Mouse (Mus musculus) c-Kit-positive CD71-positive TER-119-positive erythroid progenitor cells, embryonic 14.5 days (primary cell): ENCODE measurements around the gene Gclc.
A peak's percentile ranks its signal among the peaks of the same experiment; 100 is the strongest.

ENCODE experiments used
- DNase-seq: peaks from one replicate; pipeline ENCODE4 v3.0.0-alpha.2; 2013; ENCODE audit warnings: low spot score

The Gclc gene

DNA sequence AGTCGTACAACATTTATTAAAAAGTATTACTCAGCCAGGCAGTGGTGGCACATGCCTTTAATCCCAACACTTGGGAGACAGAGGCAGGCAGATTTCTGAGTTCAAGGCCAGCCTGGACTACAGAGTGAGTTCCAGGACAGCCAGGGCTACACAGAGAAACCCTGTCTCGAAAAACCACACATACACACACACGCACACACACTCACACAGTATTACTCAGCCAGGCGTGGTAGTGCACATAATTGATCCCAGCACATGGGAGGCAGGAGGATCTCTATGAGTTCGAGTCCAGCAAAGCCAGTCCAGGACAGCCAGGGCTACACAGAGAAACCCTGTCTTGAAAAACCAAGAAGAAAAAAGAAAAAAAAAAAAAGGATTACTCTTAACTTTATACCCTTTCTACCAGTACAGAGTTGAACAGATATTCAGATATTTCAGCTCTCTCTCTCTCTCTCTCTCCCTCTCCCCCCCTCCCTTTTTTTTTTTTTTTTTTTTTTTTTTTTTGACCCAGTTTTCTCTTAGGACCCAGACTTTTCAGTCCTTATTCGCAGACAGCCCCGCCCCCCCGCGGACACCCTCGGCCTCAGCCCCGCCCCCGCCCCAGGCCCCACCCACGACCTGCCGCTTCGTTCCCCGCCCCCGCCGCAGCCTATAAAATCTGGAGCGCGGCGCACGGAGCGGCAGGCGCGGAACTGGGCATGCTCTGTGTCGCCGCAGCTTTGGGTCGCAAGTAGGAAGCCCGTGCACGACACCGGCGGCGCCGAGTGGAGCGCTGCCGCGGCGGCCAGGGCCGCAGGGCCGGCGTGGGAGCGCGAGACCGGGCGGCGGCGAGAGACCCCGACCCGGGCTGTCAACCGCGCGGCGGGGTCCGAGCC lies at the start of gene Gclc:
TSS of gene Gclc (plus strand) at position 683 of the 875 bp plus-strand sequence.
- DNase-seq: peak; percentile 87

DNA sequence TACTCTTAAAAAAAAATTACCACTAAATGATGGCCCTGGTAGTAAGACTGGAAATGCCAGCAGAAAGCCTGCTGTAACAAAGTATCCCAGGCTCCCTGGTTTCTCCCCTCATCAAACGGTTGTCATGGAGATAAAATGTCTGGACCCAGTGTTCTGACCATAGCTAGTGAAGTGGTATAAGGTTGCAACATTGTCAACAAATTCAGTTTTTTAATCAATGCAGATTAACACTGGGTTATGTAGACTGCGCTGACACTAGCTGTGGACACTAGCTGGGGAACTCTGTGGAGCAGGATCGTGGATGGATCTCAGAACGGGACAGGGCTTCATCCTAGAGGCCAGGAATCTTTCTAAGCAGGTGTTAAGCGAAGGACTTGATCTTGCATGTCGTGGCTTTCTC lies 47.8 kb upstream of the Gclc start:
- DNase-seq: no peak

DNA sequence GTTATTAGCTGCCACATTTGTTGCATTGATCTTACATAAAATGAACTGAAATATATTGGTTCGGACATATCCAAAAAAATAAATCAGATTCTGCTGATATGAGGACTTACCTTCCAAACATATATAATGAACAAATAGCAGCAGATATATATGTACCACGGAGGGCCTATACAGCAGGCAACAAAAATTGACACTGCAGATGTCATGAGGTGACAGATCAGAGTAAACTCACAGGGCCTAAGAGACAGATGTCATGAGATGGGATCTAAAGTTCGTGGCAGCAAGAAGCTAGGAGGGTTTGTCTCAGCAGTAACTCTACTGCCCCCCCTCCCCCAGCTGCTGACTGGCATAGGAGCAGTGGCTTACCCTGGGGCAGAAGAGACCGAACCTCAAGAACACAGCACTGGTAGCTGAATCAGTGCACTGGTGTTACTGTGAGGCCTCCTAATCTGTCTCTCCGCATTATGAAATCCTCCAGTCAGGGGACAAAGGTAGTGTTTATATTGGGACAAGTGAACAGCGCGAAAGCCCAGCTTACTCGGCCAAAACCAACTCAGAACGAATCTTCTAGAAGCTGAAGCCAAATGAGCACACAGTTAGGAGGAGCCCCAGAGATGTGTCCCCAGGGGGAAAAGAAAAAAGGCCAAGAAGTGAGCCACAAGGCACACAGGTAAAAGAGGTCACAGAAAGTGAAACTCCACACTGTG lies 46.7 kb upstream of the Gclc start:
- DNase-seq: no peak

DNA sequence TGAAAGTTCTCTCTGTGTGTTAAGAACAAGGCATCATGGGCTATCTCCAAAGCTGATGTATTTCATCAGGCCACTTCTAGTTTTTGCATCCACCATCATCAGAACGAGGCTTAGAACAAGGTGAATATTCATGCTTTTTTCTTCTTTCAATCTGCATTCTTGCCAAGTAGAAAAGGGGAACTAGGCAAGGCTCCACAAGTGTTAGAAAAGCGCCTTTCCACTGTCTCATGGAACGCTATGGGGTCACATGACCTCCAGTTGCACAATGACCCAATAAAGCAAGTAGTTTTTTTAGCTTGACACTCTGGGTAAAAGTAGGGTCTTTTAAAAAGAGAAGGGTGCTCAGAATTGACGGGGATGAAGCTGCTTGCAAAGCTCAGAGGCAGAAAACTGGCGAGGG lies 45.4 kb upstream of the Gclc start:
- DNase-seq: no peak

DNA sequence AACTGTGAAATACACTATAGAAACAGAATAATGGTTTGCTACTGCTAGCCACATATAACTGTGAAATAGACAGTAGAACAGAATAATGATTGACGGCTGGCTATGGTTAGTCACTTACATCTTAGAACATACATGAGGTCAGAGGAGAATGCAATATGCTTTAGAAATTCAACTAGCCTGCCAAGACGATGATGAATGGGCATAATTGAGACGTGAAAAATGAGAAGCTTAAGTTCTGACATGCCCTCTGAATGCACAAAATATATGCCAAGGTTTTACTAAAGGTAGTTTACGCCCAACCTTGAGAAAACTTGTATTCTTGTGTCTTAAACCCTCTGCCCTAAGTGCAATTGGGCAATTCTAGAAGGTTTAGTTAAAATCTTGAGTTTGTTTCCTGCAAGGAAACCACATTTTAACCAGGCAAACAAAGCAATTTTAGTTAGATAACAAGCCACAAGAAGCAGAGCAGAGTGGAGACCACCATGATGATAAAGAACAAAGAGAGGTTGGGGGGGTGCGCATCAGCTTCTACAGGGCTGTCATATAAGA lies 43.2 kb upstream of the Gclc start:
- DNase-seq: no peak

DNA sequence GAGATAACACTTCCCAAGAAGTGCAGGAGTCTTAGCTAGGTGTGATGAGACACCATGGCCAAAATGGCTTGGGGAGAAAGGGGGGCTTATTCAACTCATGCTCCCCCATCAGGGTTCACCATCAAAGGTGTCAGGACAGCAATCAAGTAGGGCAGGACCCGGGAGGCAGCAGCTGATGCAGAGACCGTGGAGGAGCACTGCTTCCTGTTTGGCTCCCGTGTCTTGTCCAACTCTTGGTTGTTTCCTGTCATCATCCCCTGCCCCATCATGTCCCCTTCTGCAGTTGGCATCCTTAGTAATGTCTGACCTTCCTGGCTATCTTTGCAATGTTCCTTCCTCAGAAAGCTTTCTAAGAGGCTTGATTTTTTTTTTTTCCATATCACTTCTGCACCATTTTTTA lies 41.5 kb upstream of the Gclc start:
- DNase-seq: no peak

DNA sequence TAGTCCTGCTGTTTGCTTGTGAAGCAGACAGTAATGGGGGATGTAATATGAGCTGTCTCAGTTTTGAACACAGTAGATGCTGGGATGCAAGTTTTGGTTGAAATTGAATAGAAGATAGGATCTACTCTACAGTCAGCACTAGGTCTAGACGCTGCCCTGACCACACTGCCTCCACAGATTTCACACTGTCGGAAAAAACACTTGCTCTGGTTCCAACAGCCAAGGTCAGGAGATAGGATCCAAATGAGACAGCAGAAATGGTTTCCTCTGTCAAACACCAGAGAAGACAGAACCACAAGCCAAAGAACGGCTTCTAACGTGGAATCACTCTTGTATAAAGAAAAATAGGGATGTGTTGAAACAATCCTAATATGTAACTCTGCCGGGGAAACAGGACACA lies 41.0 kb upstream of the Gclc start:
- no peak for DNase-seq

DNA sequence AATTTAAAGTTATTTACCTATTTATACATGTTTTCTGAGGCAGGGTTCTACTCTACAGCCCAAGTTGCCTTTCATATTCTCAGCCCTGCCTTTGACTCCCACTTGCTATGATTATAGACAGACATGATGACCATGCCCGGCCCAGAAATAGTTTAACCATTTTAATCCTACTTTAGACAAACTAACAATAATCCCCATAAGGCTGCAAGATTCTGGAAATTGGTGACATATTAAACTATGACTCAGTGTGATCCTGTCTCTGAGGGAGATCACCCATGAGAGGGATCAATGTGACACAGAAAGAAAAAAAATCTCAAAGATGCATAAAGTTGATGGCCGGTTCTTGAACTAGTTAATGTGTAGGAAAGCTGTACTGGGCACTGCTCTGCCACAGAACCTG lies 39.1 kb upstream of the Gclc start:
- DNase-seq: no peak

DNA sequence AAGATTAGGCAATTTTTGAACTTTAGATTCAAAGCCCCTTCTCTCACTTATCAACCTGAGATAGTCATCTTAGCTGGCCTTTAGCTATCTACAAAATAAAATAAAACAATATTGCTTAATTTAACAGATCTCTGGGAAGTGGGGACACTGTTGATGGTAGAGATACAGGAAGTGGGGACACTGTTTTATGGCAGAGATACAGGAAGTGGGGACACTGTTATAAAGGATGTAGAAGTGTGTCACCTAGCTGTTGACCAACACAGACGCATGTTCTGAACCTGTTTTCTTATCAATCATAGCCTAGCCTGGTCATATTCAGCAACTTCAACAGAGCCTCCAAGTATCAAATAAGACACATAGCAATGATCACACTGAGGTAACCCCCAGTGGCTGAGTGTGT lies 38.3 kb upstream of the Gclc start:
- DNase-seq: no peak

DNA sequence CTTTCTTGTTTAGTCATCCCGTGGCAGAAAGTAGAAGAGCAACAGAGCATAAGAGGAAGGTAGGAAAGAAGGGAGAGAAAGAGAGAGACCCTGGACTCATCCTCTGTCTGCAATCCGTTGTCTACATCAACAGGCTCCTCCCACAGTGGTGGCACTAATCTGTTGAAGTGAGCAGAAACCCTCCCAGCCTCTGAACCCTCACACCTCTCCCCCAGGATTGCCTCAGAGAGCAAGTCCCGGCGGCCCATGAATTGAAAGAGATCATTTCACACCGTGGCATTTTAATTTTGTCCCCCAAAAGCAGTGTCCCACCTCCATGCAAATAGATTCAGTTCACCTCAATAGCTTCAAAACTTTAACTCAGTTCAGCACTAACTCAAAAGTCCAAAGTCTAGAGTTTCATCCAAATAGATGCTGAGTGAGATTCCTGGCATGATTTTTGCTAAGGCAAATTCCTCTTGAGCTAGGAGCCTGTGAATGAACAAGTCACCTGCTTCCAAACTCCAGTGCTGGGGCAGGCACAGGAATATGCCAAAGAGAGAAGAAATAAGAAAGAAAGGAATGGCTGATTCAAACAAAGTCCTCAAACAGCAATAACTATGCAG lies 36.4 kb upstream of the Gclc start:
- no peak for DNase-seq

DNA sequence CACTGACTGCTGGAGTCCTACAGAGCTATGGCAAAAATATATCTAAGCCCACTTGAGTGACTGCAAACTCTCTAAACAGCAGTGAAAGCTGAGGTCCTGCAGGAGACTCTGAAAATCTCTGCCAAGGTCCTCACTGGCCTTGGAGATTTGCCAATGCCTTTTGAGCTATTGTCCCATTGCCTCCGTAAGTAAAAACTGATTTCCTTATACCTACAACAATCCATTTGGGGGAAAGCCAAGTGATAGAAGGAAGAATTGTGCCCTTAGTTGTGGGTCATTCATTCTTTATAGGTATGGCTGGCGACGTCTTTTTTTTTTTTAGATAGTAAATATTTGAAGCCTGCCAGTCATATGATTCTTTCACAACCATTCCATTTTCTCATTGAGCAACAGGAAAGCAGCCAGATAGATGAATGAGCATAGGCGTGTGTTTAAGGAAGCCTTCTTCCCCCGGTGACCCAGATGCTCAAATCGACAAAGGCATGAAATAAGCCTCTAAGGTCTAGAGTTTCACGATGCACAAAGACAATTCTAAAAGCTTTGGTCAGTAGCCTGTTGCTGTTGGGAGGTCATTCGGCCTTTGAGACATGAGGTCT lies 35.4 kb upstream of the Gclc start:
- DNase-seq: no peak

DNA sequence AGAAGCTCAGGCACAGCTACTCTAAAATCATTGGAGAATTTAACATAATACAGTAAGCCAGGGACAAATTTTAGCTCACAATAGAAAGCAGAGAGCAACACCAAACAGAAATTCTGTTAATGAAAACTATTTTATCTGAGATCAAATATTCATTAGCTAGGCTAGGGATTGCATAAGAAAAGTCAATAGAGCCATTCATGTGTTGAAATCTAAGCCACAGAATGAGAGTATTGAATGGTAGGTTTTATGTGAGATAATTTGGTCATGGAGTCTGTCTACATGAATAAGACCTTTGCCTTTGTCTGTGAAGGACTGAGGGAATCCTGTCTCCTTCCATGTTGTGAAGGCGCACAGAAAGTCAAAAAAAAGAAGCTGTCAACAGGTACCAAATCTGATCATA lies 34.7 kb upstream of the Gclc start:
- no peak for DNase-seq

DNA sequence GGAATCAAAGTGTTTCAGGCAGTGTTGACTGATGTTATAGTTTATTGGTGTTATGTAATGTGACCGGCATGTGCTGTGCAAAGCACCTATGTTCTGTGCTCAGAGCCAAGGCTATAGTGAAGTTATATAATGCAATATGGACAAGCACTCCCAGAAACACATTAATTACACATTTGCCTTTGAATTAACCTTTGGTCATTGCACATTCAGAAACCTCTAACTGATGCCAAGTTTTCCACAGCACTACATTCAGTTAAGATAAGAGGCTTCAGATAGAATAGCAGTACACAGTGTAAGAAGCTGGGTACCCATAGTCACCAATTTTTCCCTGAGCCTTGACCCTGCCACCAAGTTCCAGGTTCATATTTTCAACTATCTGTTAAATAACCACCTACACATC lies 32.0 kb upstream of the Gclc start:
- DNase-seq: no peak

DNA sequence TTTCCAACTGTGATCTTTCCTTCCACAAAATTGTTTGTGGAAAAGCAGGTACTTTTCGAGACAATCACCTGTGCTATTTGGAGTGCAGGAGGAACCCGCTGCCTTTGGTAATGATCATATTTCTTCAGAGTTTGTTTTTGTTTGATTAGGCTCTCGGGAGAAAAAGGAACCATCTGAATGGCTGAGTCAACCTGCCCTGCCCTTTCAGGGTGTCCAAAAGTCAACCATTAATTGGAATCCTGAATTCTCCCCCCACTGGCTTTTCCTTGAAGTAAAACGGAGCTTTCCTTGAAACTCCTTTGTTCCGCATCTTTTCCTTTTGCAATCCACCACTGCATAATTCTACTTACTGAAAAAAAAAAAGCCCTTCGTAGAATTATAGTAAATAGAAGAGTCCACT lies 30.1 kb upstream of the Gclc start:
- DNase-seq: no peak

DNA sequence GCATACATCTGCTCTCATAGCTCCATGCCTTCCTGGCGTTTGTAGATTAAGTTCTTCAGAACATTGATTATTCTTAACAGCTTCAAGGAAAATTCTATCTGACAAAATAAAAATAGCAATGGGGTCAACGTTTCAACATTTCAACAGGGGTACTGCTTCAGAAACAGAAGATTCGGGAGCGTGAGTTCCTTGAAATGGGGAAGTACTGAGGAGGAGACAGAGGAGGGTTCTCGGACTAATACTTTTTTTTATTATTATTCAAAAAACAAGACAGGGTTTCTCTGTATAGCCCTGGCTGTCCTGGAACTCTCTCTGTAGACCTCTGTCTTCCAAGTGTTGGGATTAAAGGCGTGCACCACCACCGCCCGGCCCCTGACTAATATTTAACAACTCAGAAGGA lies 28.9 kb upstream of the Gclc start:
- DNase-seq: no peak

DNA sequence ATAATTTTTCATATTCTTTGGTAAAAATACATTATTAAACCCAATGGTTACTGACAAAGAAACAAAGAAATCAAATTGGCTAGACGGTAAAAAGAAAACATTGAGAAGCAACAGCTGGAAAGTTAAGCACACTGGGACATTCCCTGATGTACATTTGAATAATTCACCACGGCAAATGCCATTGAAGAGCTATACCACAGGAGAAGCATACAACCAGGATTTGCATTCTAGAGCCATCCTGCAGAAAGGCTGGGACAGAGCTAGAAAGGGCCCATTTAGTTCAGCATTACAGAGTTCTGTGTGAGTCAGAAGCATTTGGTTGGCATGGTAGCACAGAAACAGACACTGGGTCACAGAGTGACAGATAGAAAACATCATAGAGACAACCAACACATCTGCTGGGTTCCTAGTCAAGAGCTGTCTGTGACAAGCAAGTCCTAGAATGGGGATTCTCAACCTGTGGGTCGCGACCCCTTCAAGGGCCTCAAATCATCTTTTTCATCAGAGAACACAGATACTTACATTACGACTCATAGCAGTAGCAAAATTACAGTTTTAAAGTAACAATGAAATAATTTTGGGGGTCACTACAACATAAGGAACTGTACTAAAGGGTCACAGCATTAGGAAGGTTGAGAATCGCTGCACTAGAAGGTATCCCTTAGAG lies 28.2 kb upstream of the Gclc start:
- DNase-seq: no peak

DNA sequence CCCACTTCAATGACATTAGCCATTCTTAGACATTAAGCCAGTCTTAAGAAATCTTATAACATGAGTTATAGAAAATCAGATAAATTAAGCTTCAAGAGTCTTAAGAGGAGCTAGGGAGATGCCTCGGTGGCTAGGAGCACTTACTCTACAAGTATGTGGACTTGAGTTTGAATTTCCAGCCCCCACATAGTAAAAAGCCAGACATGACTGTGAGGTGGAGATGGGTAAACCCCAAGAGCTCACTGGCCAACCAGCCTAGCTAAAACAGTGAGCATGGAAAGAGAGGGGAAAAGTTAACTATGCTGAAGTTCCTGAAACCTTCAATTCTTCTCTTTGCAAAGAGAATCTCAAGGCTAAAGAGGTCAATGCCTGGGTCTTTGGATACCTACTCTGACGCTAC lies 27.3 kb upstream of the Gclc start:
- no peak for DNase-seq

DNA sequence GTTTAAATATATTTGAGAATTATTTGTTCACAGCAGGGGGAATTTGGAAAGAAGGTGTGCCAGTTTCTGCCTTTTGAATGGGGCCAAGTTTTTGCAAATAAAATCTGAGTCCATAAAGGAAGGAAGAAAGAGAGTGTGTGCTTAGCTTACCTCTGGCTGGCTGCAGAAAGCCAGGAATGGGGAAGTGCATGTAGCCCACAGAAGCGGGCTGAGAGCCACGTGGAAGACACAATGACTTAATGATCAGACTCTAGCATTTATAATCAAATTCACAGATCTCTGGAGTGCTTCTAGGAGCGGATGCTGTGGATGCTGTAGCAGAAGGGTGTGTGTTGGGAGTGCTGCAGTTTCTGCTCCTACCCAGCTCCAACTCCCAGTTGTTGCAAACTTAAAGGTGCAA lies 22.3 kb upstream of the Gclc start:
- no peak for DNase-seq

DNA sequence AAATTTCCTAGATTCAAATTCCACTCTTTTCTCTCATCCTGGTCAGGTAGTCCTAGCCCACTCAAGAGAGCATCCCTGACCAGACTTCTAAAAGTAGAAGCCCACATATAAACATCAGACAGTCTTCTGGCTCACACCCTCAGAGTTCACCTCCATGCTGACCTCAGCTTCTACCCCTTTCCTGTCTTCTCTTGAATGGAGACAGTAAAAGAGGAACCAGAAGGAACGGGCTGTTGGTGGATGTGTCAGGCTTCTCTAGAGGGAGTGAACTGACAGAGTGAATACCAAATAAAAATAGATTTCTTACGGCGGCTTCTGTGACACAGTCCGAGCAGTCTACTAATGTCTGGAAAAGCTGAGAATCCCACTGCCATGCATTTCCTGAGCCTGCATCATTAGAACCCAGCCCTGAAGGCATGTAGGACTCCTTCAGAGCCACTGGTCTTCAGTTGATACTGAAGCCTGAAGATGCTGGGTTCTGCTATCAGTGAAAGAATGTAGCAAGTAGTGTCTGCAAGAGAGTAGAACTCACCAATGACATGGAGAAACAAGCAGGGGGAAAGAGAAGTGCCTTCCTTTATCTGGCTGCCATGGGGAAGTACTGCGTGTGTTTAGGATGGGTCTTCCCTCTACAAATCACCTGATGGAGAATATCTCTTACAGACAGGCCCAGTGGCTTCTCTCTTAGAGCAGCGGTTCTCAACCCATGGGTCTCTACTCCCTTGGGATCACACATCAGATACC lies 16.9 kb upstream of the Gclc start:
- no peak for DNase-seq

DNA sequence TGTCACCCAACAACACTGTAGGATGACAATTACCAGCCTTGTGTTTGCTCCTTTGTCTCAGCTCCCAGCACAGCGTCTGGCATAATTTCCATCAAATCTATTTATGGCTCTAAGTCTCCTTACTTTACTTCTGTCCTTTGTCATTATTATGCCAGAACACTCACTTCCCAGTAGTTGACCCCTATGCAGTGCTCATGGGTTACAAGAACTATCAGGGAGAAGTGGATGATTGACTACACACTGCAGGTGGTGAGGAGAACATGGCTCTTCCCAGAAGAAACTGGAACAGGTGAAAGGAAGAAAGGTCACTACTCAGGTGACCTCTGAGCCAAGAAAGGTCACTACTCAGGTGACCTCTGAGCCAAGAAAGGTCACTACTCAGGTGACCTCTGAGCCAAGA lies 12.9 kb upstream of the Gclc start:
- no peak for DNase-seq

DNA sequence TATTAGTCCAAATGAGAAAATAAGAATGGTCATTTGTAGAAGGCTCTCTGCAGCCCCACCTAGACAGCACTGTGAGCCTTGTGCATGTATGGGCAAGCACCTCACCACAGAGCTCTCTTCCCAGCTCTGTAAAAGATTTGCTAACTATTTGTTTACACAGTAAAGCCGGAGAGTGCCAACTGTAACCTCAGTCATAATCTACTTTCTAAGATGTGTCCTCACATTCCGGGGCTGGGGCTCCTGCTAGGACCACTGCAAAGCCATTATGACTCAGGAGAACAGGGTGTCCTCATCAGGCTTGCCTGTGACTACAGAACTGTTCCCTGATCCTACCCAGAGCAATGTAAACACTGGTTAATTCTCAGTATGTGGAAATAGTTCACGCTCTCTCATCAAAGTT lies 9.5 kb upstream of the Gclc start:
- no peak for DNase-seq
